Mouse (Mus musculus): ENCODE results near the gene Jam3.

- TF ChIP-seq CTCF (IDR thresholded peaks at IDR 0.05; ENCODE audit: low read depth, low read length): no peak
- no peak for TF ChIP-seq POLR2A (IDR thresholded peaks at IDR 0.05; ENCODE audit: extremely low read depth, insufficient read depth, low read length)
Observed at GRCm38 (mm10) chr9:27148631-27149471, 6.4 kb downstream of the Jam3 start.
